Mouse (Mus musculus) liver, embryonic 14.5 days (tissue): ENCODE data around the gene D930048N14Rik. TPM values are rescaled to one million over a fixed set of nuclear protein-coding genes. Genes with fewer than 3 reads are reported as not detected.
A peak's percentile ranks its signal among the peaks of the same experiment; 100 is the strongest.

Experiments used
- ATAC-seq: fragments of 200-750 bp; cut with Nextera tagmentation; 2 replicates; pipeline ENCODE4 v1.8.0; 2017; ENCODE audit warnings: moderate number of reproducible peaks, mild to moderate bottlenecking, moderate library complexity; ENCODE audit not compliant: insufficient read depth
- DNase-seq, 3 experiments: peaks; one replicate each; pipeline ENCODE4 v3.0.0-alpha.2; 2012 to 2013; ENCODE audit warnings: low read depth in 3 of 3, low spot score in 3 of 3
- H3K27ac ChIP-seq: fragments of 300-500 bp; sonication (generic); 2 replicates; pipeline ENCODE4 v1.5.1; 2014; ENCODE audit warnings: moderate library complexity, mild to moderate bottlenecking, control low read depth, inconsistent platforms
- H3K27me3 ChIP-seq: fragments of 300-500 bp; sonication (generic); 2 replicates; pipeline ENCODE4 v1.6.1; 2014; ENCODE audit warnings: mild to moderate bottlenecking, low read length, moderate library complexity; ENCODE audit not compliant: control insufficient read depth, insufficient read depth
- H3K36me3 ChIP-seq: fragments of 300-500 bp; sonication (generic); replicated peaks from 2 replicates; pipeline ENCODE4 v1.6.1; 2014; ENCODE audit warnings: low read depth; ENCODE audit not compliant: control insufficient read depth, insufficient read depth
- H3K4me1 ChIP-seq, 2 experiments: fragments of 200-500 bp in 1 of 2; fragments of 300-500 bp in 1 of 2; sonication (generic) in 1 of 2; replicated peaks; 2 replicates each; pipeline ENCODE4 v1.6.1; 2012 to 2014; ENCODE audit warnings: antibody characterized with exemption in 1 of 2, inconsistent platforms in 1 of 2, low read length in 1 of 2; ENCODE audit not compliant: control insufficient read depth in 2 of 2, insufficient read depth in 2 of 2
- H3K4me2 ChIP-seq: fragments of 300-500 bp; sonication (generic); 2 replicates; pipeline ENCODE4 v1.6.1; 2014; ENCODE audit warnings: low read depth, mild to moderate bottlenecking, control low read depth, moderate library complexity
- H3K4me3 ChIP-seq, 2 experiments: fragments of 200-500 bp in 1 of 2; fragments of 300-500 bp in 1 of 2; sonication (generic) in 1 of 2; 2 replicates each; pipeline ENCODE4 v1.5.1; 2012 to 2014; ENCODE audit warnings: low read depth in 2 of 2, low read length in 2 of 2, mild to moderate bottlenecking in 2 of 2, control low read depth in 1 of 2, inconsistent platforms in 1 of 2, moderate library complexity in 1 of 2; ENCODE audit not compliant: insufficient read depth in 1 of 2
- H3K9ac ChIP-seq: fragments of 300-500 bp; sonication (generic); replicated peaks from 2 replicates; pipeline ENCODE4 v1.6.1; 2014; ENCODE audit warnings: mild to moderate bottlenecking, control low read depth, moderate library complexity
- H3K9me3 ChIP-seq: fragments of 300-500 bp; sonication (generic); 2 replicates; pipeline ENCODE4 v1.6.1; 2016; ENCODE audit warnings: low read length, mixed read lengths; ENCODE audit not compliant: control insufficient read depth
- CTCF ChIP-seq: IDR thresholded peaks from 2 replicates; pipeline ENCODE4 v1.5.1; 2016; ENCODE audit warnings: antibody characterized with exemption, low read depth, control low read depth
- EP300 ChIP-seq: IDR thresholded peaks from 2 replicates; pipeline ENCODE4 v1.6.1; 2016; ENCODE audit warnings: antibody characterized with exemption, low read depth
- WGBS: fragments of 180-500 bp; shearing (Covaris S2); extraction: QIAGEN DNeasy Blood & Tissue Kit; methylation state at CpG from one replicate; pipeline ENCODE4 v1.1.7; 2014; ENCODE audit not compliant: insufficient replicate concordance; 5-methylcytosine and 5-hydroxymethylcytosine counted together
- polyA plus RNA-seq, 2 experiments: library from polyadenylated mRNA; depleted of rRNA in 1 of 2; stranded (reverse) in 1 of 2; unstranded in 1 of 2; fragments of >200 nt; fragmentation: Nextera tagmentation in 1 of 2; extraction: Ambion mirVana in 1 of 2; gene quantifications; 2 replicates each; pipeline versions ENCODE4 v1.2.1 to v1.2.3; 2012 to 2014

D930048N14Rik gene
- polyA plus RNA-seq, 2 experiments, result 0.28 to 1.0 TPM

- WGBS, result under 1% methylated on average over 30 of the region's 30 CpGs
- H3K4me3 ChIP-seq, result peak overlapping the region; percentile 54 to 58
- no peak overlapping the region for H3K27ac ChIP-seq
- TF ChIP-seq EP300 (no peak), CTCF (no peak)
- peak overlapping the region; percentile 69 for H3K4me2 ChIP-seq
- H3K27me3 ChIP-seq, result peaks cover 26% of the 10 kb centered on the region
- DNase-seq (no peak), ATAC-seq (no peak)
- 0 out of 4 replicates have a peak, but pooled peaks cover 0 to 2% of the 10 kb centered on the region in 2 experiments for H3K4me1 ChIP-seq
- no peaks in the 10 kb centered on the region for H3K36me3 ChIP-seq
- H3K9me3 ChIP-seq, result no peaks in the 10 kb centered on the region
- 0 out of 2 replicates have a peak overlapping the region, but pooled peaks have one; percentile 15 for H3K9ac ChIP-seq
These were observed 493 bp upstream of the D930048N14Rik start for GRCm38 (mm10) chr11:51650261-51650660.

GRCm38 (mm10) chr11:51652889-51653418 is 2.2 kb downstream of the D930048N14Rik start:
- no peak for DNase-seq
- H3K27ac ChIP-seq, result no peak overlapping the region
- H3K27me3 ChIP-seq, result peaks cover 26% of the 10 kb centered on the region
- 66% methylated on average over 4 of the region's 4 CpGs for WGBS
- no peaks in the 10 kb centered on the region for H3K9me3 ChIP-seq
- no peak overlapping the region for H3K4me3 ChIP-seq
- H3K4me2 ChIP-seq, result no peak overlapping the region
- H3K4me1 ChIP-seq, result 0 out of 4 replicates have a peak, but pooled peaks cover 0 to 2% of the 10 kb centered on the region in 2 experiments
- no peaks in the 10 kb centered on the region for H3K36me3 ChIP-seq
- H3K9ac ChIP-seq, result no peak overlapping the region
- no peak for TF ChIP-seq EP300
- TF ChIP-seq CTCF, result peak; percentile 11; the same call in 1 of the 2 replicates
- no peak for ATAC-seq

DNA sequence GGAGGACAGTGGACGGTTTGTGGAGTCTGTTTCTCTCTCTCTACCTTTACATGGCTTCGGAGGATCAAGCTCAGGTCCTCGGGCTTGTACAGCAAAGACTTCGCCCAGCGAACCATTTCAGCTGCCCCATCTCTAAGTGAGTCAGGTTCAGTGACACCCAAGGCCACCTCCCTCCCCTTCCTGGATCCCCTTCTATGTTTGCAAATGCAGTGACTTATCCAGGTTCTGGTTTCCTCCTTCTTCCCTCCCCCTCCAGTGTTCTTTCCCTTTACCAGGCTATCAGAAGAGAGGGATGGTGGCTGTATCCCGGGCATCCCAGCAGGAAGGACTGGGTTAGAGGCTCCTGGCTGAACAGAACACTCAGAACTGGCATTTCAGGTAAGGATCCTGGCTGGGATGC is 3.0 kb downstream of the D930048N14Rik start:
- WGBS, result 55% methylated on average over 6 of the region's 6 CpGs

GRCm38 (mm10) chr11:51654891-51655290 is 4.1 kb downstream of the D930048N14Rik start:
- no peak for DNase-seq
- H3K4me1 ChIP-seq, result peaks cover 0 to 10% of the 10 kb centered on the region in 2 experiments; a peak in 2 of 4 replicates
- H3K4me3 ChIP-seq, result no peak overlapping the region
- no peak overlapping the region for H3K9ac ChIP-seq
- 81% methylated on average over 3 of the region's 3 CpGs for WGBS
- no peak for ATAC-seq
- no peak overlapping the region for H3K4me2 ChIP-seq
- H3K36me3 ChIP-seq, result no peaks in the 10 kb centered on the region
- H3K27me3 ChIP-seq, result peaks cover 20% of the 10 kb centered on the region
- no peaks in the 10 kb centered on the region for H3K9me3 ChIP-seq
- TF ChIP-seq EP300 (no peak), CTCF (no peak)
- H3K27ac ChIP-seq, result no peak overlapping the region

More for the DNA sequence above, 3.0 kb downstream of the D930048N14Rik start:
- ATAC-seq, result no peak
- Histone ChIP-seq H3K27me3 (peaks cover 26% of the 10 kb centered on the region), H3K9me3 (no peaks in the 10 kb centered on the region), H3K4me3 (no peak overlapping the region), H3K9ac (no peak overlapping the region), H3K36me3 (no peaks in the 10 kb centered on the region), H3K27ac (no peak overlapping the region), H3K4me2 (no peak overlapping the region), H3K4me1 (peaks cover 0 to 7% of the 10 kb centered on the region in 2 experiments; a peak in 1 of 4 replicates)
- TF ChIP-seq EP300 (no peak), CTCF (no peak)
- DNase-seq, result no peak

GRCm38 (mm10) chr11:51656798-51657521 is 6.2 kb downstream of the D930048N14Rik start:
- Histone ChIP-seq H3K27ac (no peak overlapping the region), H3K9me3 (no peaks in the 10 kb centered on the region), H3K4me1 (peaks cover 0 to 8% of the 10 kb centered on the region in 2 experiments; a peak in 2 of 4 replicates), H3K27me3 (0 out of 2 replicates have a peak, but pooled peaks cover under 1% of the 10 kb centered on the region), H3K36me3 (no peaks in the 10 kb centered on the region), H3K9ac (no peak overlapping the region), H3K4me2 (no peak overlapping the region), H3K4me3 (no peak overlapping the region)
- no peak for DNase-seq
- no peak for ATAC-seq
- 73% methylated on average over 10 of the region's 10 CpGs for WGBS
- TF ChIP-seq EP300 (no peak), CTCF (no peak)
